Mouse (Mus musculus) embryonic facial prominence, embryonic 10.5 days (tissue): ENCODE results near the gene Pax3. TPM values are rescaled to one million over a fixed set of nuclear protein-coding genes. Genes with fewer than 3 reads are reported as not detected.

Experiments
- DNase-seq: peaks from one replicate; pipeline ENCODE4 v3.0.0-alpha.2; 2017; ENCODE audit warnings: low spot score
- H3K27ac ChIP-seq: fragments of 300-500 bp; sonication (generic); replicated peaks from 2 replicates; pipeline ENCODE4 v1.5.1; 2016; ENCODE audit warnings: mild to moderate bottlenecking
- H3K27me3 ChIP-seq: fragments of 300-500 bp; sonication (generic); replicated peaks from 2 replicates; pipeline ENCODE4 v1.6.1; 2016; ENCODE audit warnings: low read depth, mild to moderate bottlenecking; ENCODE audit not compliant: poor library complexity, severe bottlenecking
- H3K36me3 ChIP-seq: fragments of 300-500 bp; sonication (generic); replicated peaks from 2 replicates; pipeline ENCODE4 v1.6.1; 2016; ENCODE audit warnings: mild to moderate bottlenecking, moderate library complexity
- H3K4me1 ChIP-seq: fragments of 300-500 bp; sonication (generic); 2 replicates; pipeline ENCODE4 v1.6.1; 2016
- H3K4me3 ChIP-seq: fragments of 300-500 bp; sonication (generic); 2 replicates; pipeline ENCODE4 v1.5.1; 2016; ENCODE audit warnings: mild to moderate bottlenecking, moderate library complexity
- H3K9me3 ChIP-seq: fragments of 300-500 bp; sonication (generic); 2 replicates; pipeline ENCODE4 v1.6.1; 2016; ENCODE audit warnings: mild to moderate bottlenecking
- WGBS: fragments of 180-500 bp; shearing (Covaris S2); methylation state at CpG from one replicate; pipeline ENCODE4 v1.1.7; 2016; 5-methylcytosine and 5-hydroxymethylcytosine counted together
- polyA plus RNA-seq: library from polyadenylated mRNA; unstranded; fragments of >200 nt; fragmentation: Nextera tagmentation; extraction: Ambion mirVana; gene quantifications from 2 replicates; pipeline ENCODE4 v1.2.1, GENCODE M21; 2016

Gene Pax3
- polyA plus RNA-seq, 1 experiment from 2014 or later, result 17.7 TPM

DNA sequence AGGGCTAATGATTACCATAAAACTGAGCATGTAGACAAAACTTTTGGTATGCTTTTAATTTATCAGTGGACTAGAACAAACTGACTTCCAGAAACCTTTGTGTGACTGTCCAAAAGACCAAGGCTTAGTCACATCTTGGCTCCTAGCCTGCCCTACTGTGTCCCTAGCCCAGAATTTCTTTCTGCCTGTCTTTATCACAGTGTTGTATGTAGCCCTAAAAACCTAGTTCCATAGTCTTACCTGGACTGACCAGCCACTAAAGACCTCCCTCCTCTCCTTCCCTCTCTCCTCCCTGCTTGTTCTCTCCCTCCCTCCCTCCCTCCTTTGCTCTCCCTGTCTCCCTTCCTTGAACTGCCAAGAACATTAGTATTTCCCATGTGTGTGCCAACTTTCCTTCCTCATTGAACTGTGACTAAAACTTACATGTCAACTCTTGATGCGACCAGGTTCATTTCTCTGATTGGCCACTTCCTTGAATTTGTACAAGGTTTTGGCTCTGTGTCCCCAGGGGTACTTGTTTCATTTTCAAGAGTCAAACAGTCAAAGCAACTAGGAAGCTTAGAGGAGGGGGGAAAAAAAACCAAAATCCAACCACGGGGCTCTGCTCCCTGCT is 48.8 kb downstream of the Pax3 start:
- no peaks in the 10 kb centered on the region for H3K36me3 ChIP-seq
- WGBS, result 38% methylated on average over 2 of the region's 2 CpGs
- H3K4me3 ChIP-seq, result no peak overlapping the region
- no peaks in the 10 kb centered on the region for H3K9me3 ChIP-seq
- DNase-seq, result no peak
- peaks cover 100% of the 10 kb centered on the region for H3K27me3 ChIP-seq
- peaks cover 42% of the 10 kb centered on the region for H3K4me1 ChIP-seq
- H3K27ac ChIP-seq, result no peak overlapping the region

DNA sequence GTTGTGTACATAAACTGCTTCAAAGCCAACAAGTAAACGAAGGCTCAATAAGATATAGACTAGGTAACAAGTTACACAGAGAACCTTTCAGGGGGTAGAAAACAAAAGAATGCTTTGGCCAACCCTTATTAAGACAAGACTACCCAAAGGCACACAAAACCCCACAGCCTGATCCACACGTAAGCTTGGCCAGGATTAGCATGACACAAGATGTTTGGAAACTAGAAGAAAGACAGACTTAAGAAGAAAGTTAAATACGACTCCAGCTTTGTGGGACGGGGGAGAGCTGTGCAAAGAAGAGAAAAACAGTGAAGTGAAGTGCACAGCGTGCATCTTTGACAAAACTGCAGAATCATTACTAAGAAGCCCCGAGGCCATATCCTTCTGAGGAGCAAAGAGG is 53.5 kb downstream of the Pax3 start:
- no peak for DNase-seq
- Histone ChIP-seq H3K4me3 (no peak overlapping the region), H3K27ac (no peak overlapping the region), H3K9me3 (no peaks in the 10 kb centered on the region), H3K36me3 (no peaks in the 10 kb centered on the region), H3K4me1 (peaks cover 72% of the 10 kb centered on the region), H3K27me3 (peaks cover 100% of the 10 kb centered on the region)
- WGBS, result 27% methylated on average over 6 of the region's 6 CpGs

DNA sequence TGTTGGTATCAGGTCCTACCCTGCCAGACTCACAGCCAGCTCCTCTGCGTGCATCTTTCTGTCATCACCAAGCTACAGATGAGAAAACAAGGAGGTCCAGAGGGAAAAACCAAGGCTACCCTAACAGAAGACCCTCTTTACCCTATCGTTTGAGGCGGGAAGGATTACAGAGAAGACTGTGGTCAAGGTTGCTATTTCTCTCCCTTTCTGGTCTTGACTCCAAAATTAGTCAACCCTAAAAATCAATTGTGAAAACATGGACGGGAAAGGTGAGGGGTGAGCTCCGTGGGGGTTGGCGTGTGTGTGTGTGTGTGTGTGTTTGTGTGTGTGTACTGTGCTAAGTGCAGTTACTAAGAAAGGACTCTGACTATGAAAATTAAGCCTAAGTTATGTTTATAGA is 54.0 kb downstream of the Pax3 start:
- peaks cover 68% of the 10 kb centered on the region for H3K4me1 ChIP-seq
- H3K4me3 ChIP-seq, result no peak overlapping the region
- no peaks in the 10 kb centered on the region for H3K9me3 ChIP-seq
- 42% methylated on average over 6 of the region's 6 CpGs for WGBS
- H3K27me3 ChIP-seq, result peaks cover 100% of the 10 kb centered on the region
- DNase-seq, result no peak
- no peaks in the 10 kb centered on the region for H3K36me3 ChIP-seq
- H3K27ac ChIP-seq, result no peak overlapping the region; the same call in 1 of the 2 replicates

DNA sequence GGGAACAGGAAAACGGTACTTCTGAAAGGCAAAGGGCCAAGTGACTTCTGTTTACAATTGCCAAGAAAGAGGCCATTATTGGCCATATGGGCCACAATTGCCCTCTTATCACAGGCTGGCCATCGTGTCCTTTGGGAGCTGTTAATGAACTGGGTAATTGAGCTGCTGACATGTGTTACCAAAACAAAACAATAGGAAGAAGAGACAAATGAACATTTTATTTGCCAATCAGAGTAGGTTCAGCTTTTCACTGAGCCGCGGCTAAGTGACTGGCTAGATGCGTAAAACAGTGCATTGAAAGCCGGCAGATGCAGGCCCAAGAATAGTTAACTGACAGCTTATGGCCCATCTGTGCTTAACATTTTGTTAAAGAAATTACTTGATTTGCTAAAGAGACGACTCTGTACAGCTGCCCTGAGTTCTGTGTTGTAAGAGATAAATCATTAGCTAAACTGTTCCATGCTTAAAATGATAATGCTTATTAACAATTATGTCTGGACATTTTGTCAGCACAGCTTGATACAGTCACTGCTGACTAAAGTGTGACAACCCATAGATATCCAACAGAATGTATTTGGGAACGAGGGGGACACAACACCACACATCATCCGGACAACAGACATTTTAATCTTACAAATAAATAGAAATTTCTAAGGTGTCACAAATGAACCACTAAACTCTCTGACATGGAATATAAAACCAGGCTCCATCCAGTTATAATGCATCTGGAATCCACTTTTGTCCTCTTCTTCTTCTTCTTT is 55.0 kb downstream of the Pax3 start:
- Histone ChIP-seq H3K36me3 (no peaks in the 10 kb centered on the region), H3K4me3 (no peak overlapping the region), H3K4me1 (peaks cover 65% of the 10 kb centered on the region), H3K27me3 (peaks cover 100% of the 10 kb centered on the region), H3K9me3 (no peaks in the 10 kb centered on the region), H3K27ac (no peak overlapping the region)
- peak; percentile 49 for DNase-seq
- WGBS, result 16% methylated on average over 9 of the region's 9 CpGs

DNA sequence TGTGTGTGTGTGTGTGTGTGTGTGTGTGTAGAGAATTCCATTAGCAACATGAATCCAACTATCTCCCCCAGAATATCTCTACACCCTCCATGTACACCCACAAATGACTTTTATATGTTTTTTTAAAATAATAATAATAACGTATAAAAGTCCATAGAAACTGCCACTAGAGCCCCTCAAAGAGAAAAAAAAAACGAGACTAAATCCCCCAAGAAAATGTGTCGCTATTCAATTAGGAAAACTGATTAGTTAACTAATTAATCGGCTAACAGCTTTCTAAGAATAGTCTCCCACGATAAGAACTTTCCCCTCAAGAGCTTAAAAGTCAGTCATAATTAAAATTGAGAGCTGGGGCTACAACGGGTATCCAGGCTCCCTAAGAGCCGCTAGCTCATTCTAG is 55.6 kb downstream of the Pax3 start:
- no peak for DNase-seq

DNA sequence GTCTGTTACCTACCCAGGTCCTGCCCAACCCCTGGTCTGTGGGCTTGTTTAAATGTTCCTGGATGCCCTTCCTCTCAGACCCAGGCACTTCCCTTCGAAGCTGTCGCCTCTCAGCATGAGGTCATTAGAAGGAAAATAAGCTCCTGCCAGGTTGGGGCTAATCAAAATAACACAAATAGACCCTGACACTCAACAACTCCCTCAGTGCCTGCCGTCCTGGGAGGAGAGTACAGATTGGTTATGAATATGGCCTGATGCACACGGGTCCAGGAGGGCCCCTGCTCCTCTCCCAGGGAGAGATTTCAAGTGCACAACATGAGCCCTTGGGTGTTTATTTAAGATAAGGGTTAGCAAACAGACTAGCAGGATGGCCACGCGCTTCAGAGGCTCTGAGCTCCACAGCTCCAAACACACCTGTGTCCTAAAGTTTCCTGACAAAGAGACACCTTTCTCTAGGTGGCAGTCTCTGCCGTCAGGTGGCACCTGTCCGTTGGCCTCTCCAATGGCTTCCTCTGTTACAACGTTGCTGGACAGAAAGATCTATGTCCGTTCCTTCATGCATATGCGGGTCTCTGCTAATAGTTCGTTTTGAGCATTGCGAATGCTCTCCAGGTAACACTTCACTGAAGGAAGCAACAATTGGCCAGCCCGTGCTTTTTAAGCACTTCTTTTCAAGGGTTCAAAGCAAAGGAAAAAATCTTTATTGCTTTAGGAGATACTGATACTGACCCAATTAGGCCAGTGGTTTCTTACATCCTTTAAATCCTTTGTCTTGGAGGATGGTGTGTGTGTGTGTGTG is 56.2 kb downstream of the Pax3 start:
- Histone ChIP-seq H3K9me3 (no peaks in the 10 kb centered on the region), H3K27ac (no peak overlapping the region), H3K36me3 (no peaks in the 10 kb centered on the region), H3K4me1 (peaks cover 59% of the 10 kb centered on the region), H3K4me3 (no peak overlapping the region), H3K27me3 (peaks cover 100% of the 10 kb centered on the region)
- peak; percentile 56 for DNase-seq
- WGBS, result 2% methylated on average over 14 of the region's 14 CpGs

More for the DNA sequence above, 55.6 kb downstream of the Pax3 start:
- H3K27me3 ChIP-seq, result peaks cover 100% of the 10 kb centered on the region
- H3K36me3 ChIP-seq, result no peaks in the 10 kb centered on the region
- no peak overlapping the region for H3K4me3 ChIP-seq
- H3K9me3 ChIP-seq, result no peaks in the 10 kb centered on the region
- WGBS, result 5% methylated on average over 7 of the region's 7 CpGs
- H3K4me1 ChIP-seq, result peaks cover 59% of the 10 kb centered on the region
- no peak overlapping the region for H3K27ac ChIP-seq

DNA sequence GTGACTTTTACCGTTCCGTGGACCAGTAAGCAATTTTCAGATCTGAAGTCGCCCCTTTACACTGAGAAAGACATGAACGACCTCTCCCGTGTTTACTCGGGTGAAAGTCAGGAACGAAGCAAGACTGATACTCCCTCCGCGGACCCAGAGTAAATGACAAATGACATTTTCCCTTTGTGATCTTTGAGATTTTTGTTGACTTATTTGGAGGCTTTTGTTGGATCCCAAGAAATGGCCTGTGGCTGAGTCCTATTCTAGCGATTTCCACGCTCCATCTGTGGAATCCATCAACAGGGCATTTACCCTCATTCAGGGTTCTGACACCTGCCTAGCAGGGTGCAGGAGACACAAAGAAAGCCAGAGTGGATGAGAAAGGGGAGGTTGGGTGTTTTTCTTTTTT is 57.6 kb downstream of the Pax3 start:
- Histone ChIP-seq H3K27me3 (peaks cover 100% of the 10 kb centered on the region), H3K4me3 (no peak overlapping the region), H3K4me1 (peaks cover 51% of the 10 kb centered on the region), H3K36me3 (no peaks in the 10 kb centered on the region), H3K9me3 (no peaks in the 10 kb centered on the region), H3K27ac (no peak overlapping the region)
- WGBS, result 6% methylated on average over 11 of the region's 11 CpGs
- no peak for DNase-seq

- peaks cover 12% of the 10 kb centered on the region; the same call in 1 of the 2 replicates for H3K36me3 ChIP-seq
These were observed 67.7 kb downstream of the Pax3 start for GRCm38 (mm10) chr1:78129267-78129666.

GRCm38 (mm10) chr1:78119899-78120560 is 76.9 kb downstream of the Pax3 start:
- WGBS, result 28% methylated on average over 10 of the region's 10 CpGs
- Histone ChIP-seq H3K9me3 (no peaks in the 10 kb centered on the region), H3K27ac (no peak overlapping the region), H3K36me3 (peaks cover 4% of the 10 kb centered on the region; the same call in 1 of the 2 replicates), H3K27me3 (peaks cover 69% of the 10 kb centered on the region), H3K4me3 (no peak overlapping the region), H3K4me1 (peaks cover 15% of the 10 kb centered on the region)
- no peak for DNase-seq

More at GRCm38 (mm10) chr1:78129267-78129666, 67.7 kb downstream of the Pax3 start:
- WGBS, result 56% methylated on average over 5 of the region's 5 CpGs
- Histone ChIP-seq H3K9me3 (no peaks in the 10 kb centered on the region), H3K4me3 (no peak overlapping the region), H3K27ac (no peak overlapping the region), H3K27me3 (peaks cover 66% of the 10 kb centered on the region), H3K4me1 (no peaks in the 10 kb centered on the region; the same call in 1 of the 2 replicates)
- DNase-seq, result no peak

DNA sequence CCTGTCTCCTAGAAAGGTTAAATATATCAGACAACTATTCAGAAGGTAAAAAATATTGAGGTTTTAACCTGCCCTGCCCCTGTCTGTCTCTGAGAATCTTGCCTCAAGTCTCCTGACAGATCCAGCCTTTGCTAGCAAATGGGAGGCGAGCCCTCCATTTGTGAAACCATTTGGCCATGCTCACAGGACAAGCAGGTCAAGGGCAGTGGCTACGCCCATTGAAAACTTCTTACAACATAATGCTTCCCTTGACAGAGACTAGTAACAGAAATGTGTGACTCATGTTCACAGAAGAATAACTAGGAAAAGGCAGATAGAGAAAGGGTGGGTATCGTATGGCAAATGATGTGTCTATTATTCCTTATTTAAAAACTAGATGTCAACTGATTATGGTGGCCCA is 80.9 kb downstream of the Pax3 start:
- 93% methylated on average over 3 of the region's 3 CpGs for WGBS
- peaks cover 4% of the 10 kb centered on the region; the same call in 1 of the 2 replicates for H3K36me3 ChIP-seq

GRCm38 (mm10) chr1:78110311-78110710 is 86.6 kb downstream of the Pax3 start:
- no peak overlapping the region for H3K27ac ChIP-seq
- peaks cover 35% of the 10 kb centered on the region for H3K4me1 ChIP-seq
- no peak overlapping the region for H3K4me3 ChIP-seq
- WGBS, result 27% methylated on average over 6 of the region's 6 CpGs
- H3K9me3 ChIP-seq, result no peaks in the 10 kb centered on the region
- no peak for DNase-seq
- no peaks in the 10 kb centered on the region for H3K36me3 ChIP-seq
- H3K27me3 ChIP-seq, result peaks cover 52% of the 10 kb centered on the region

More for the DNA sequence above, 80.9 kb downstream of the Pax3 start:
- peaks cover 17% of the 10 kb centered on the region for H3K4me1 ChIP-seq
- no peak overlapping the region for H3K4me3 ChIP-seq
- H3K27ac ChIP-seq, result no peak overlapping the region
- no peaks in the 10 kb centered on the region for H3K9me3 ChIP-seq
- peaks cover 56% of the 10 kb centered on the region for H3K27me3 ChIP-seq
- no peak for DNase-seq

DNA sequence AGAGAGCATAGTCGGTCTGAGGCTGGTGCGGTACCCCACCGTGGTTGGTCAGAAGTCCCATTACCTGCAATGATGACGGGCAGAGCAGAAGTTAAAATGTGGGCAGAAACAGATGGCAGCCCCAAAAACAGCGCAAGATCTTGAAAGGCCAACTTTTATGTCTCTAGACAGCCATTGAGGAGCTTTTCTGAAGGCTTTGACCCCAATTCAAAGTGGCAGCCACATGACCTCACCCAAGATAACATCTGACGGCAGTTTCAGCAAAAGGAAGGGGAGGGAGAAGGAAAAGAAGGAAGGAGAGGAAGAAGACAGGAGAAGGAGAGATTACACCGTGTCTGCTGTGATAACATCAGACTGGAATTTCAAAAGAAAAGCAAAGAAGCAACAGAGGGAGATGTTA is 93.4 kb downstream of the Pax3 start:
- 63% methylated on average over 7 of the region's 7 CpGs for WGBS
- no peaks in the 10 kb centered on the region for H3K9me3 ChIP-seq
- peak; percentile 35 for DNase-seq
- peaks cover 3% of the 10 kb centered on the region; the same call in 1 of the 2 replicates for H3K36me3 ChIP-seq
- peaks cover 41% of the 10 kb centered on the region for H3K4me1 ChIP-seq
- peaks cover 18% of the 10 kb centered on the region; the same call in 1 of the 2 replicates for H3K27me3 ChIP-seq
- H3K27ac ChIP-seq, result peak overlapping the region; percentile 30; the same call in 1 of the 2 replicates
- no peak overlapping the region for H3K4me3 ChIP-seq
